Mouse (Mus musculus): ENCODE data around the gene Tbk1. TPM values are rescaled to one million over a fixed set of nuclear protein-coding genes. Genes with fewer than 3 reads are reported as not detected.

The Tbk1 gene
- polyA plus RNA-seq, 1 experiment, result 41.5 TPM

- TF ChIP-seq CTCF (IDR thresholded peaks at IDR 0.05; ENCODE audit: extremely low read depth, insufficient read depth, low read length), result no peak
- TF ChIP-seq POLR2A (IDR thresholded peaks at IDR 0.05; ENCODE audit: extremely low read depth, insufficient read depth, low read length), result no peak
- no peak overlapping the region for H3K4me3 ChIP-seq (ENCODE audit: insufficient read depth, low read length)
These were observed 56.1 kb downstream of the Tbk1 start for GRCm38 (mm10) chr10:121530365-121531003.

GRCm38 (mm10) chr10:121529261-121529660 lies 57.3 kb downstream of the Tbk1 start:
- H3K27ac ChIP-seq (ENCODE audit: insufficient read depth, low read length), result no peak overlapping the region
- TF ChIP-seq POLR2A (IDR thresholded peaks at IDR 0.05; ENCODE audit: extremely low read depth, insufficient read depth, low read length), result no peak
- TF ChIP-seq CTCF (IDR thresholded peaks at IDR 0.05; ENCODE audit: extremely low read depth, insufficient read depth, low read length), result no peak
- no peak overlapping the region for H3K4me3 ChIP-seq (ENCODE audit: insufficient read depth, low read length)
- no peaks in the 10 kb centered on the region for H3K4me1 ChIP-seq (ENCODE audit: control insufficient read depth, insufficient read depth, low read length)

More at GRCm38 (mm10) chr10:121530365-121531003, 56.1 kb downstream of the Tbk1 start:
- no peak overlapping the region for H3K27ac ChIP-seq (ENCODE audit: insufficient read depth, low read length)
- H3K4me1 ChIP-seq (ENCODE audit: control insufficient read depth, insufficient read depth, low read length), result no peaks in the 10 kb centered on the region

- H3K27ac ChIP-seq (ENCODE audit: insufficient read depth, low read length), result no peak overlapping the region
- TF ChIP-seq CTCF (IDR thresholded peaks at IDR 0.05; ENCODE audit: extremely low read depth, insufficient read depth, low read length) (no peak), POLR2A (IDR thresholded peaks at IDR 0.05; ENCODE audit: extremely low read depth, insufficient read depth, low read length) (no peak)
- H3K4me1 ChIP-seq (ENCODE audit: control insufficient read depth, insufficient read depth, low read length), result no peaks in the 10 kb centered on the region
- H3K4me3 ChIP-seq (ENCODE audit: insufficient read depth, low read length), result no peak overlapping the region
These were observed 58.1 kb downstream of the Tbk1 start for GRCm38 (mm10) chr10:121528470-121528869.

- no peaks in the 10 kb centered on the region for H3K4me1 ChIP-seq (ENCODE audit: control insufficient read depth, insufficient read depth, low read length)
- no peak overlapping the region for H3K4me3 ChIP-seq (ENCODE audit: insufficient read depth, low read length)
- no peak overlapping the region for H3K27ac ChIP-seq (ENCODE audit: insufficient read depth, low read length)
- TF ChIP-seq POLR2A (IDR thresholded peaks at IDR 0.05; ENCODE audit: extremely low read depth, insufficient read depth, low read length) (no peak), CTCF (IDR thresholded peaks at IDR 0.05; ENCODE audit: extremely low read depth, insufficient read depth, low read length) (no peak)
These were observed 59.5 kb downstream of the Tbk1 start for GRCm38 (mm10) chr10:121527114-121527513.

GRCm38 (mm10) chr10:121520923-121521585 lies 65.5 kb downstream of the Tbk1 start:
- Histone ChIP-seq H3K4me3 (ENCODE audit: insufficient read depth, low read length) (no peak overlapping the region), H3K4me1 (ENCODE audit: control insufficient read depth, insufficient read depth, low read length) (no peaks in the 10 kb centered on the region), H3K27ac (ENCODE audit: insufficient read depth, low read length) (no peak overlapping the region)
- no peak for TF ChIP-seq POLR2A (IDR thresholded peaks at IDR 0.05; ENCODE audit: extremely low read depth, insufficient read depth, low read length)
- no peak for TF ChIP-seq CTCF (IDR thresholded peaks at IDR 0.05; ENCODE audit: extremely low read depth, insufficient read depth, low read length)

- TF ChIP-seq CTCF (IDR thresholded peaks at IDR 0.05; ENCODE audit: extremely low read depth, insufficient read depth, low read length) (no peak), POLR2A (IDR thresholded peaks at IDR 0.05; ENCODE audit: extremely low read depth, insufficient read depth, low read length) (no peak)
- H3K27ac ChIP-seq (ENCODE audit: insufficient read depth, low read length), result no peak overlapping the region
- no peak overlapping the region for H3K4me3 ChIP-seq (ENCODE audit: insufficient read depth, low read length)
- H3K4me1 ChIP-seq (ENCODE audit: control insufficient read depth, insufficient read depth, low read length), result no peaks in the 10 kb centered on the region
These were observed 66.9 kb downstream of the Tbk1 start for GRCm38 (mm10) chr10:121519710-121520109.

- no peak overlapping the region for H3K27ac ChIP-seq (ENCODE audit: insufficient read depth, low read length)
- no peak overlapping the region for H3K4me3 ChIP-seq (ENCODE audit: insufficient read depth, low read length)
- H3K4me1 ChIP-seq (ENCODE audit: control insufficient read depth, insufficient read depth, low read length), result no peaks in the 10 kb centered on the region
- TF ChIP-seq POLR2A (IDR thresholded peaks at IDR 0.05; ENCODE audit: extremely low read depth, insufficient read depth, low read length), result no peak
- peak; percentile 89 for TF ChIP-seq CTCF (IDR thresholded peaks at IDR 0.05; ENCODE audit: extremely low read depth, insufficient read depth, low read length)
These were observed 70.5 kb downstream of the Tbk1 start for GRCm38 (mm10) chr10:121516008-121516600.

GRCm38 (mm10) chr10:121509751-121510643 lies 76.6 kb downstream of the Tbk1 start:
- TF ChIP-seq POLR2A (IDR thresholded peaks at IDR 0.05; ENCODE audit: extremely low read depth, insufficient read depth, low read length) (no peak), CTCF (IDR thresholded peaks at IDR 0.05; ENCODE audit: extremely low read depth, insufficient read depth, low read length) (no peak)
- Histone ChIP-seq H3K4me3 (ENCODE audit: insufficient read depth, low read length) (no peak overlapping the region), H3K4me1 (ENCODE audit: control insufficient read depth, insufficient read depth, low read length) (peaks cover 3% of the 10 kb centered on the region; the same call in 1 of the 2 replicates), H3K27ac (ENCODE audit: insufficient read depth, low read length) (no peak overlapping the region)
